Mouse (Mus musculus) cortical plate, adult 2 months (tissue): ENCODE data around the gene P3h1.

Experiments used
- CTCF ChIP-seq: fragments of 200-500 bp; IDR thresholded peaks from 2 replicates; pipeline ENCODE4 v1.5.1; 2011; ENCODE audit warnings: mild to moderate bottlenecking, control low read depth, low read length; ENCODE audit not compliant: insufficient read depth; ENCODE audit errors: extremely low read depth
- POLR2A ChIP-seq: fragments of 200-500 bp; IDR thresholded peaks from 2 replicates; pipeline ENCODE4 v1.6.1; 2011; ENCODE audit warnings: mild to moderate bottlenecking, low read length, control low read depth; ENCODE audit not compliant: insufficient read depth; ENCODE audit errors: extremely low read depth

DNA sequence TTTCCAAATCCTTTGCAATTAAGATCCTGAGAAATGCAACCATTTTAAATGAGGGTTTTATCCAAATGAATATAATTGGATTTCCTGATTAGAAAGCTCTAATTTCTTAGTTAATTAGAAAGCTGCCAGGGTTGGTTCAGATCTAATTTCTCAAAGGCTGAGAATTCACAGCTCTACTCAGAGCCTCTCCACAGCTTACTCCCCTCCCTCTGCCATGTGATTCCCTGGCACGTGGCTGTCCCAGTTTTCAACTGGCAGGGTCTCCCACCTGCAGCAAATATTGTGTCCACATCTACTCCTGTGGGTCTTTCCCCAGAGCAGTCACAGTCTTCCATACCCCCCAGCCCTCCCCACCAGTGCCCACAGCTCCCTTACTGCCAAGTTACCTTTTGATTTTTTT lies 49.2 kb upstream of the P3h1 start:
- TF ChIP-seq CTCF, result no peak
- TF ChIP-seq POLR2A, result no peak
